Mouse (Mus musculus) cerebellum, postnatal 36 days (tissue): ENCODE results near the gene Gm10309.

Experiments used
- DNase-seq, 2 experiments: peaks; one replicate each; pipeline ENCODE4 v3.0.0; 2021 to 2022; ENCODE audit warnings: mixed read lengths in 2 of 2

The Gm10309 gene

DNA sequence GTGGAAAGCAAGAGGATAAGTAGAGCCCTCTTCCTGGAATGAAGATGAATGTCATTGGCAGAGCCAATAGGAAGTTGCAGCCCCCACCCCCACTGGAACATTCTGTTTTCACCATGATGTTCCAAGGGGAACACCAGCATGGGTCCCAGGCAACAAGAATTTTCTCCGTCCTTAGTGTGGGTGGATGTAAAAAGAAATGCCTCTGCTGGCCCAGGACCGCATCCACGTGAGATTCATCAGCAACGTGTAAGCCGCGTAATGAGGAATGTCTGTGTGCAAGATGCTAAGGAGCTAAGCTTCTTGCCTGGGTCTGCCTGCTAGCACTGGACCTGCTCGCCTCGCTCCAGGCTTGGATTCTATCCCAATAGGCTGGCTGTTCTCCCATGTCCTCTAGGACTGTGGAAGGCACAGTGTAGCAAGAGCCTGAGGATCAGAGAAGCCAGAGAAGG is at the start of gene Gm10309:
Gene Gm10309, minus strand, starts transcription at position 50 of the 449 bp plus-strand sequence.
- DNase-seq, result peak; percentile 84 to 85

DNA sequence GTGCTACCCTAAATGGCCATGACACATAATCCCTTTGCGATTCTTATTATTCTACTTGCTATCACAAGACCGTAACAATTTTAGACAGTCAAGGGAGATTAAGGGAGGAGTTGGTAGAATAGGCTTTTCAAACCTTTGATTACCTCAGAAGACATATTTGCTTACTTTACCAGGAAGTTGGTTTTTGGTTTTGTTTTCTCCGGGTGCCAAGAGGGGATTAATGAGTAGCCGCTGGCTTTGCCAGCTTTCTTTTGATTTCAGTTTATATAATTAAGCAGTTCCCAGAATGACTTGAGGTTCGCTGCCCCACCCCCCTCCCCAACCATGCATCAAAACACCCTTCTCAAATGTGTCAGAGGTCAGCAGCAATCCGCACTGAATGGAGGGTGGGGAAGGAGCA is 47.0 kb upstream of the Gm10309 start:
- DNase-seq, result no peak

DNA sequence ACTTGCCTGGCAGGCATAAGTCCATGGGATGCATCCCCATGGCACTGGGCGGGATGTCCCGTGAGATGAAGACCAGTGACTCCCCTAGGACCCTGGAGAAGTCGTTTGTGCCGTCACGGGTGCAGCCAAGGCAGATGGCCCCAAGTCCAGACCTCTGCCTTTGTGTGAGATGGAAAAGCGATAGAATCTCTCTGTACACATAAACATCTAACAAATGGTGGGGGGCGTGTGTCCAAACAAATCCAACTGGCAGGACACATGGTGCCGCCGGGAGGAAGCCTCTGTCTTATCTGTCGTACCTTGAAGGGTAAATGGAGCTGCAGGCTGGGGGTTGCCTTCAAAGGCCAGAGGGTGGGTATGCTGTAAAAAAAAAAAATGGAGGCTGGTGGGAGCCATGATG is 46.5 kb upstream of the Gm10309 start:
- no peak for DNase-seq

DNA sequence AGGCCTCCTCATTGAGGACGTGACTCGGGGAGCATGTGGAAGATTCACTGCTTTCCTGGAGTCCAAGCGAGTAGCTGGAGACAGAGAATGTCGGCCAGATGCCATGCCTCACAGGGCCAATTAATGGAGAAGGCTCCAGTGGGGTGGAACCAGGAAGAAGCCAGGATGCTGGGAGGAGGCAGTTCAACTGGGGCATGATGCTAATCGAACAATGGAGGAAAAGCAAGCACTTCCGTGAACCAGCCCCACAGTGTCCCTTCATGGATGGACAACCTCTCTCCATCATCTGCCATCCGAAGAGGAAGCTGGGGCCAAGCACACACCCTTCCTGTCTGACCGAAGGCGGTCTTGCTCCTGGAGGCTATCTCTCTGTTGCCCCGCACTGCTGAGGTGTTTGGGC is 44.1 kb upstream of the Gm10309 start:
- DNase-seq, result no peak

DNA sequence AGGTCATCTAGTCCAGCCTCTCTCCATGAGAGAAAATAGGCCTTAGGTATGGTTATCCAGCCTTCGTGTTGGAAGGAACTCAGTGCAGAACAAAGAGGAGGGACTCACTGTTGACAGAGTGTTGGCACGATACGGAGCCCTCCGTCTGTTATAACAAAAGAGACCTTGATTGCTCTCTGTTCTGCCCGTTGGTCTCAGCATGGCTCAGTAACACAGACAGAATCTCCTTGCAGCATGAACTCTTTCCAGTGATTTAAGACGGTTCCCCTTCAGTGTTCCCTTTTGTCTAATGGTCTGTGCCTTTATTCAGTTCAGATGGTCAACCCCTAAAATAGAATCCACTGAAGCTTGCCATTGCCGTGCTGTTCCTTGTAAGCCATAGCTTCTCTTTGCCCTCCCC is 41.5 kb upstream of the Gm10309 start:
- peak in 1 of 2 experiments; percentile 32 for DNase-seq

DNA sequence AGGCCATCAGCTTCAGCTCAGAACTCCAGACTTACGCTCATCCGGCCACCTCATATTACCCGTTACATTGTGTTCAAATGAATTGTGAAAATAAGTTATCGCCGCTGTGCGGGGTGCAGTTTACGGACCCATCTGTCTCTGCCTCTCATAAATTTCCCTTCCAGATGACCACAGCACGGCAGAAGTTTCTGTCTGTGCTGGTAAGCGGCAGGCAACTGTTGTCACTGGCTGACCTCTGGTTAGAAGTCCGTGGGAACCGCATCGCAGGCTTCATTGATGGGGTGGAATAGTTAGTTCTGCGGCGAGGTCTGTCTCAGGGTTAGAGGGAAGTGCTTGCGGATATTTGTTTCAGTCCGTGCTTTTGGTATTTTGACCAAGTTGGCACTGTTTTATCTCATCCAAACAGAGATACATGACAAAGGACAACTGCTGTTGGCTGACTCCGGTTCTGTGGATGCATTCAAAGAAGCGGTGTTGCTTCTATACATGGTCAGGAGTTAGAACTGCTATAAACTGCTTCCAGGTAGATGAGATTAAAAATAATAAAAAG is 34.9 kb upstream of the Gm10309 start:
- DNase-seq, result no peak

DNA sequence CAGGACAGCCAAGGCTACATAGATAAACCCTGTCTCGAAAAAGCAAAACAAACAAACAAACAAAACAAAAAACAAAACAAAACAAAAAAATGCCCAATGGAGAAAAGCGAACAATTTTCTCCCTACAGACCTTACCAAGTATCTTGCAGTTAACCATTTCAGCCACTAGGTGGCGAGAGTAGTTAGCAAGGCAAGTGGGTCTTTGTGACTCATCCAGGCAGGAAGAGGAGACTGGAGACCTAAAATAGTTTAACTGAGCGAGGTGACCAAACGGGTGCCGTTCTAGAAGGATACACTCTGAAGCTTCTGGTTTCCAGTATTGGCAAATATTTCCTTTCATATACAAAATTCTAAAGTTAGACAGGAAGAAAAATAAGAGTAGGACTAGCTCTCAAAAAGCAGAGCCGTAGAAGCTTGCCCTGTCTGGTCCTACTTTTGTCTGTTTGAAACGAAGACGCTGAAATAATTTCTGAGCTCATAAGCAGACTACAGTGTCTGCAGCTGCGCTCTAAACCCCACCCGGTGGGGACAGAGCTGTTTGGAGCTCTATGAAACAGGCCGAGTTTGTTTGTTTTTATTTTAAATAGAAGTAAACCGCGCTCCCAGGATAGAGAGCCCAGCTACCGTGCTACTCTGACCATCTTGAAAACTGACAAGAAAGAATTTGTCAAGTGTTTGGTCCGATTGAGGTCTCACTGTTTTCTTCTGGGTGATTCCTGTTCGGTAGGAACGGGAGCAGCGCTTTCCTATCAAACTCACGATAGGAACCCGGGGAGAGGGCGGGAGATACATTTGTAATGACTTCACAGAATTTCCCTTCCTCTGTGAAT is 31.0 kb upstream of the Gm10309 start:
- DNase-seq, result peak; percentile 55 to 81

DNA sequence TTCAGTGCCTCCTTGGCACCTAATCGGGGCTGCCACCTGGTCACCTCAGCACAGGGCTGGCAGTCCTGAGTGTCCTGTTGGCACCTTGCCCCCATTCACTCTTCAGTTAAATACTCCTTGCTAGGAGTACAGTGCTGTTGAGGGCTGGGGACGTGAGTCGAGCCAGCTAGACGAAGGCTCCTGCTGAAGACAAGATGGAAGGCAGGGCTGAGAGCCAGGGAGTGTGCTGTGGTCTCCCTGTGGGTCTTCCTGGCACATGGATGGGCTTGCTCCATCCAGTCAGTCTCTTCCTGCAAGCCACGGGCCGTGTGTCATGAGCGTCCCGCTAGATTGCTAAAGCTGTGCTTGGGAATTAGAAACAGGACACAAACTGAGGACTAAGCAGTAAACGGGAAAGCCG is 30.1 kb upstream of the Gm10309 start:
- peak; percentile 82 to 86 for DNase-seq

DNA sequence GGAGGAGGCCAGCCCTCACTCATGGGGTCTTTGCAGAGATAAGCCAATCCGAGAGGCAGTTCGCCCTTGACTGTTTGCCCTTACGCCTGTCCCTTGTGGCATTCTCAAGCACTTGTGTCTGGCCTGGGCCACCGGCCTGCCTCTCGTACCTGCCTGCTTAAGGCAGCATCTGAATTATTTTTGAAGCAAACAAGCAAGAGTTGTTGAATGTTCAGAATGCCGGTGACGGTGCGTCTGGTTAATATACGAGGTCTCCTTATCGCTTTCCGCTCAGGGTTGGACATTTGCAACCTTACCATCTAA is 28.5 kb upstream of the Gm10309 start:
- no peak for DNase-seq

DNA sequence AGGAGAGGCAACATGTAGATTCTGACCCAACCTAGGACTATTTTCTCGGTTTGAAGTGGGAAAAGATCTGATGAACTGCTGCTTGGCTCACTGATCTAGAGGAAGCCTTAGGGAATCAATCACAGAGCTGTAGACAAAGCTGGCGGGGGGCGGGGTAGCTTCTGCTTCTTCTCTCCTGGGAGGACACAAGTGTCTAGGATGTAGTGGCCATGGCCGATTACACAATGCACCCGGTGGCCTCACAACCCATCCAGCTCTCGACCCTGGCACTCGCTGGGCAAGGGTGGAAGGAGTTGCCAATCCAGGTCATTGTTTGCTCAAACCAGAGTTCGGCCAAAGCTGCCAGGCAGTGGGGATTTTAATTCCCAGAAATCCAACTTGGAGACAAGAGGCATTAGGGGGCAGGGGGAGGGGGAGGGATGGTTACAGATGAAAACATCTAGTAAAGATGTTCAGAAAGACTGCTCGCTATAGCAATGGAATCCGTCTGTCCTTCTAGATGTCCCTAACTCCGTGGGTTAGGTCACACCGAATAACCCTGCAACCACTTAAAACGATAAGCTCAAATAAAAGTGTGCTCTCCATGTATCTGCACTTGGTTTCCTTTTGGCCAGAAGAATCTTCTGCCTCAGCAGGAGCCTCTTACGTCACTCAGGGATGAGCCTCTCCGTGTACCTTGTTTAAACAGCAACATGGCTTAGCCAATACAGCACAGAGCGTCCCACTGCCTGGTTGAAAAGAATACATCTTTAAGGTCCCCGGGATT is 27.9 kb upstream of the Gm10309 start:
- no peak for DNase-seq

DNA sequence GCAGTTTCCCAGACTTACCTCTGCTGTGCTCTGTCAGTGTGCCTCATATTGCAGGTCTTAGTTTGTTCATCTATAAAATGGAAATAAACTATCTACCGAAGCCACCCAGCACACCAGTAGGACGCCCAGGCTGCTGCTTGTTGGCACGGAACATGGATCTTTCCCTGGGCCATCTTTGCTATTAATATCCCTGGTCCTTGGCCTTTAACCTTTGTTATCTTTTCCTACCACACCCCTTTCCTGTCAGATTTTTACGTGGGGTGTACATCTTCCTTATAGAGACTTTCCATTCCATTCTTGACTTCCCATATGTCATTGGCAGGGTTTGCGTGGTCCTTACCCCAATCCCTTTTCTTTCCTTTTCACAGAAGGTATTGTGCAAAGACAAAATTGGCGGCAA is 26.2 kb upstream of the Gm10309 start:
- DNase-seq, result no peak

DNA sequence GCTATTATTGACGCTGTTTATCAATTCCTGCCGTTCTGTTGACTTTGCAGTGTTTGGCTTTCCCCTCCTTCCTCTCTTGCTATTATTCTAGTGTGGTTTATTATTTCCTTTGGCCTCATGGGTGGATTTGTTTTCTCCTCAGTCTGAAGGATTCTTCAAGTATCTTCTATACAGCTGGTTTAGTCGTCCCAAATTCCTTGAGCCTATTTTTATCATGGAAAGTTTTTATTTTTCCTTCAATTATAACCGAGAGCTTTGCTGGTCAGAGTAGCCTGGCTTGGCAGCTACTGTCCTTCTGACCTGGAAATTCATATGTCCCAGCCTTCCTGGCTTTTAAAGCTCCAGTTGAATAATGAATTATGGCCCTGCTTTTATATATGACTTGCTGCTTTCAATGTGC is 24.4 kb upstream of the Gm10309 start:
- DNase-seq, result no peak

DNA sequence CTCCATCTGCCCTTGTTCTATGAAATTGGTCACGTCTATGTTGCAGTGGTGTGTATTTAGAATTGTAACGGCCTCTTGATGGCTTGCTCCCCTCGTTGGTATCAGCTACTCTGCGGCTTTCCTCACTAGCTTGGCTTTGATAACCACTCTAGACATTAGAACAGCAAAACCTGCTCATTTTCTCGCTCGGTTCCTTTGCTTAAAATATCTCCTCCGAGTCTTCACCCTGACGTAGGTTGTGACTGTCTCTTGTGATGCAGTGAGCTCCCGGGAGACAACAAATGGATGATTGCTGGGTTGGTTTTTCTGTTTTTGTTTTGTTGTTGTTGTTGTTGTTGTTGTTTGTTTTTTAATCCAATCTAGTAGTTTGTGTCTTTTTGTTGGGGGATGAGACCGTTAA is 24.0 kb upstream of the Gm10309 start:
- DNase-seq, result no peak

DNA sequence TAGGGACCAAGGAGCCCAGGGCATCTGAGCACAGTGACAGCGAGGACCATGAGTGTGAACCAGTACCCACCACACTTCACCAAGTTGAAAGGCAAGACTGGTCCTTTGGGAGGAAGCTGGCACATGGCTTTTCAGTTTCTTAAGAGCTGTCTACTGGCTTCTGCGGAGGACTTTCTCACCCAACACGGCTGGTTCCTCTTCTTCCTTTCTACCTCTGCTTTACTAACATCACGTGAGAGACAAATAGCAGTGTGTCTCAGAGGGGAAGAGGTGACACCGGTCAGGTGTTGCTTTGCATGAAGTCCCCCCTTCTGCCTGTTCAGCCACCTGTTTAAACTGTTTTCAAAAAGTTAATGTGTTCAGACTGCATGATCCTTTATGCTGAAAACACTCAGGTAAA is 22.3 kb upstream of the Gm10309 start:
- no peak for DNase-seq

DNA sequence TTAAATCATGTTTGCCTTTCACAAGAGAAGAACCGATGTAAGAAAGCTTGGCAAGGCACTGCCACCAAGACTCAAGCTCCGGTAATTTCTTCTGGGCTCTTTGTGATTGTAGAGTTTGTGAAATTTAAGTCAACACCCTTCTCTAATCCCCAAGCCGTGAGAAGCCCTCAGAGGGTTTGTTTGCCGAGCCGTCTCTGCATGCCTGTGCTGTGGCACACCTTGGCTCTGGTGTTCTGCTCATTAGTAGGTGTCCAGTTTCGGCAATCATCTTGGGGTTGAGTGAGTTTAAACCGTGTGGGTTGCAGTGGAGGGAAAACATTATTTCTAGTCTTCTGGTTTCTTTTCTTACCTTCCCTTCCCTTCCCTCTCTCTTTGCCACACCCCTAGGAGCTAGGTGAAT is 21.0 kb upstream of the Gm10309 start:
- no peak for DNase-seq

DNA sequence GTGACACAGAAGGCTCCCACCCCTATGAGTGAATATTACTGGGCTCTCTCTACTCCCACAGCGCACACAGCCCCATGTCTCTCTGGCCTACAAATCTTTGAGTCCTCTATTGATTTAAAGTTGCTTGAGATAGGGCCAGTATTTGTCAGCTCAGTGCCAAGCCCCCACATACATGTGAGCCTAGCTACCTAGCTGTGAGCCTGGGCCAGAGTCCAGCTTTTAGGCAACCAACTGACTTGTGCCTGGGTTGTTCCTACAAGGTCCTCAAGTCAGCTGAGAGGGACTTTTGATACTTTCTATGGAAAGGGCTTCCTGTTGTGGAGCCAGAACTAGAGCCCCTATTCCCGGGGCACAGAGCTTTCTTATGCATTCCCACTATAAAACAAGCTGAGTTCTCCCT is 20.0 kb upstream of the Gm10309 start:
- no peak for DNase-seq

DNA sequence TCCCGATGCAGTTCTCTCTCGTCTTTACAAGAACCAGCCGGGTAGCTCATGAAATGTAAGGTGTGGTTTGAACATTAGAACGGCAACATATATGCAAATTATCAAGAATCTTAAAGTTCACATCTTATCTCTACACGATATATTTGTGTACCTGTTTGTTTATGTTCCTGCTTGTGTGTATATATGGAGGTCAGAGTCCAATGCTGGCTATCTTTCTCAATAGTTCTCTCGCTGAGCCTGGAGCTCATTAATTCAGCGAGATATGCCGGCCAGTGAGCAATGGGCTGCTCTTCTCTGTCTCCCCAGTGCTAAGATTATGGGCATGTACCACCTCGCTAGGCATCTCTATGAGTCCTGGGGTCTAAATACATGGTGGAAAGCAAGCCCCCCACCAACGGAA is 18.8 kb upstream of the Gm10309 start:
- no peak for DNase-seq

DNA sequence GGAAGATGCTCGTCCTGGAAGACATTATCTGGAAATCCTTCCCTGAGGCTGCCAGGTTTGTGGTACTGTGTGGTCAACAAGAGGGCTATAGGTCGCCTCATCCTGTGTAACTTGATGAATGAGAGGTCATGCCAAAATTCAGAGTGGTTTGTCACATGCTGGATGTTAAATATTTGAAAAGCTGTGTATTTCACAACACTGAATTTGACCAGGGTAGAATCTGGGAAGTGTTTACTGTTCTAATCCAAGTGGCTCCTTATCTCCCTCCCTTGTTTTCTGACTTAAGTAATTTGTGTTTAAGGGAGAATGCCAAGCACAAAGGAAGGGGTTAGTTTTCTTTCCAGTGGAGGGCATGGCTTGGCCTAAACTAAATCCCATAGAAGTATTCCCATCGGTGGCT is 18.3 kb upstream of the Gm10309 start:
- no peak for DNase-seq

DNA sequence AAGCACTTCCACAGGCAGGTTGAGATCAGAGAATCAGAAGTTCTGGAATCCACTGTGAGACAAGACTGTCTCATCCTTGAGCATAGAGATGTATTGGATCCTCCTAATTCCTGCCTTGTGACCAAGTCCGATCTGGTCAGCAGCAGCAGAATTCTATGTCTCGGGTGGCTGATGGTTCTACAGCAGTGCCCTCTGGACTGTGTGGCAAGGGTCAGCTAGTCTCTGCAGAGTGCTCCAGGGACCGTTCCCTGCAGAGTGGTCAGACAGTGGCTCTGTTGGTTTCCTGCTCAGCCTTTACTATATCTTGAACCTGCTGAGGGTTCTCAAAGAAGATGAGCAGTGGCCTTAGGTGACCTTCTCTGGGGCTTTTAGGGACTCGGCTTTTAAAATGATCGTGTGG is 17.6 kb upstream of the Gm10309 start:
- DNase-seq, result no peak

DNA sequence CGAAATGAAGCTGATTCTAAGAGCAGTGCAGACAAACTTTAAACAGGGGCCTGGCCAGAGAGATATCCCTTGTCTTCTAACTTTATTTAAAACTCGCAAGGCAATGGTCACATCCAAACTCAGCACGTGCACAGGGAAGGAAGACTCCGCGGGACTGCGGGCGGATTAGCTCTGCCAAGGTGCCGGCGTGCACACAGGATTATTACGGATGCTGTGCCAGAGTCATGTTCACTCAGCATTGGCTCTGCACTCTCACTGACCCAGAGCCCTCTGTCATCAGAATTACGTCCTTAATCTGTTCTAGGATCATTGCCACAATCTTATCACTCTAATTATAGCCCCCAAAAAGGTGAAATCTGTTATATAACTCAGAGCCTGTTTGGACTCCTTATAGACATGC is 16.2 kb upstream of the Gm10309 start:
- peak; percentile 40 to 54 for DNase-seq

DNA sequence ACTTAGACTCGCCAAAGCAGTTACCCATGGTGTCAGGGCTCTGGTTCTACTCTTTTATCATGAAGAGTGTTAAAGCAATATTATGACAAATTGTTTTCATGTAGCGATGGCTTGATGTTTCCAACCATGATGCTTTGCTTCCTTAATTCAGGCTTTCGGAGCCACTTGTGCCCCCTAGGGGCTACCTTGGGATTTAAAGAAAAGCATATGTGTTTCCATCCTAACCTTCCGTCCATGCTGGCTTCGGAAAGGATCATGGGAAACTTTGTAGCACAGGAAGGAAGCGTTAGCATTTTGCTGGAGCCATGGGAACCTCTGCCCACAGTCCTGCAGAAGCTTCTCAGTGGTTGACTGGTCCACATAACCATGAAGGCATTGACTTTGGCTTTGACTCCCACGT is 13.6 kb upstream of the Gm10309 start:
- no peak for DNase-seq

DNA sequence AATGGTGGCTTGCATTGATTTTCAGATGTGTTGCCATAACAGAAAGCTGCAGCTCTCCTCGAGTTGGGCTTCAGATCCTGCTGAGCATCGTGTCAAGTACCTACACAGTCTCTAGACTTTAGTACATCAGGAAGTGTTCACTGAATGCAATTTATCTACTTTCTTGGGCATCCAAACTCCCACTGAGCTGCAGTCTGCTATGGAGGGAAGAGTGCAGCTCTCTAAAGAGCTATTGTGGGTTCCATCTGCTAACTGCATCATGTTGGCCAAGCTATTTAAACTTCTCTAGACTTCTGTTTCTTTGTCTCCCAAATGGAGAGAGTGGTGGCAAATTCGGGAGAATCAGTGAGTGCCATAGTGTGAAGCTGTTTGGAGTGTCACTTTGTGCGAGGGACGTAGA is 11.6 kb upstream of the Gm10309 start:
- DNase-seq, result peak; percentile 25 to 47

DNA sequence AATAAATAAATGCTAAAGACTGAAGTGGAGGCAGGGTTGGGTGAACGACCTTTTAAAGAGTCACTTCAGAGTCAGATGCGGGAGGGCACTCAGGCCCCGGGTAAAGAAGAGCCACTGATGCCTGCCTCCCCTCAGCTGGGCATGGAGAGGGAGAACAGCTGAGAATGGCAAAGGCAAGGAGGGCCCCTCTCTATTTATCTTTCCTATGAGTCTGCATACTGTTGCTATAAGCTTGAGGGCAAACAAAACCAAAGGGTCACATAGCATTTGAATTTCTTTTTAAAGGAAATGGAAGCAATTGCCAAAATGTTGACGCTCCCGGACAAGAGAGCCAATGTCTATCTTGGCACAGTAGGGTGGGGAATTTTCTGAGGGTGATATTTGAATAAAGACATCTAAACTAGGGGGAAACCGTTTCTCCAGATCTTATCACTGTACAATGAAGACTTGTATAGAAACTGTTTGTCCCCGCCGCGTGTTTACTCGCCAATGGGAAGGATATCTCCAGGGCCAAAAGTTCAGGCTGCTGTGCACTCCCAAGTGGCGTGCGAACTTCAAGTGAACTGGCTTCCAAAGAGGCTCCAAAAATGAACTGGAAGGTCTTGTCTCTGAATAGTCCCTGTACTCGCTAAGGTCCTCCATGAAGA is 10.1 kb upstream of the Gm10309 start:
- DNase-seq, result no peak

DNA sequence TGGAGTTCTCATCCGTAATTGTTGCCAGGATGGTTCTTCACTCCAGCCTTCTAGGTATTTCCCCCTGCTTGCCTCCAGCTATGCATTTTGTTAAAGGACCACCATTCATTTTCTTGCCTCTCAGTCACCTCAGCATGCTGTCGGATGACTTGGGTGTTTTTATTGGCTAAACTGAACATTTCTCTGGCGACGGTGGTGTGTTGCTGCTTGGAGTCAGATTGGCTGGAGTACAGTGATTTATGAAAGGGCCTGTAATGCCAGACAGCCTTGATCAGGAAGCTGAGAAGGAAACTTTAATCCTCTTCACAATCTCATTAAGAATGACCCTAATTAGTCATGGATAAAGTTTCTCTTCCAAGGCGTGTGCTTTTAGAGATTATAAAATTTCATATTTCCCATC is 4.8 kb upstream of the Gm10309 start:
- DNase-seq, result no peak
